ENCODE assay signal across 8 mouse cellular contexts in the genomic region with DNA sequence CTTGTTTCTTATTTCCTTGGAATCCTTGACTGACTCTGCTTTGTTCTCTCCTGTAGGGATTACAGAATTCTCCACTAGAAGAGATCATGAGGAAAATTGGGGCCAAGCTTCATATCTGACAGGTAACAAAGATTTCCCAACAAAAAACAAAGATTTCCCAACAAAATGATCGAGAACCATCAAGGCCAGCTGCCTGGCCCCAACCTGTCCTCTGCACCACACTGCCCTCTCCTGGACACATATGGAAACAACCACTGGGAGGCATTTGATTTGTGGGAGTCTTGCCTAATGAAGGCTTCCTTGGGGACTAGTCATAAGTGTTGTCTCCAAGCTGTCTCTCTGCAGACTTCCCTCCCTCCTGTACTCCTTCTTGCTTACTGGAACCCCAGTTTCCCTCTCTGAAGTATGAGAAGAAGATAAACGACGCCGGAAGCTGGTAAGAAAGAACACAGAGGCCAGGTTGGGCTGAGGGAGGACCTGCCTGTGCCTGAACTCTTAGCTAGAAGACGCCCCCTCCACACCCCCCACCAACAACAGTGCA. TPM values are rescaled to one million over a fixed set of nuclear protein-coding genes. Genes with fewer than 3 reads are reported as not detected.
DNase-seq lines count a peak whose midpoint lies in the region; ATAC-seq and TF ChIP-seq lines count a peak whose summit lies in the region.

No protein-coding gene starts in this region.

- no peaks in the 10 kb centered on the region for H3K27me3 ChIP-seq in forebrain, embryonic 14.5 days (replicated peaks; ENCODE audit: control insufficient read depth, insufficient read depth, low read length)
- H3K27me3 ChIP-seq in forebrain, embryonic 15.5 days = no peaks in the 10 kb centered on the region
- H3K27me3 ChIP-seq in stomach, postnatal 0 days (ENCODE audit: control insufficient read depth, insufficient read depth, low read length) = no peaks in the 10 kb centered on the region

- ATAC-seq in forebrain, embryonic 14.5 days = no peak
- no peak for ATAC-seq in forebrain, embryonic 15.5 days (replicated peaks)
- ATAC-seq in common myeloid progenitor, adult 5-6 weeks (replicated peaks; ENCODE audit: low read depth, poor library complexity, severe bottlenecking) = peak; percentile 57
- ATAC-seq in stomach, postnatal 0 days (ENCODE audit: low FRiP score, low TSS enrichment) = no peak; the same call in 1 of the 2 replicates

- peak; percentile 49 for DNase-seq in forebrain, embryonic 14.5 days (ENCODE audit: low spot score)
- DNase-seq in 3134 (ENCODE audit: extremely low read depth, insufficient read length, low spot score) (peak; percentile 15), WW6 (ENCODE audit: low read depth, low spot score) (peak; percentile 42)
- DNase-seq in kidney, adult 8-10 months = peak; percentile 42 to 73
- DNase-seq in lung, postnatal 36 days = peak; percentile 88
- DNase-seq in stomach, postnatal 0 days (ENCODE audit: low spot score) = peak; percentile 71

- H3K9me3 ChIP-seq in forebrain, embryonic 14.5 days (replicated peaks; ENCODE audit: control insufficient read depth, low read length) = no peaks in the 10 kb centered on the region
- no peaks in the 10 kb centered on the region for H3K9me3 ChIP-seq in forebrain, embryonic 15.5 days
- H3K9me3 ChIP-seq in stomach, postnatal 0 days (ENCODE audit: control insufficient read depth, low read length) = no peaks in the 10 kb centered on the region

- no peak overlapping the region for H3K4me3 ChIP-seq in forebrain, embryonic 14.5 days (ENCODE audit: low read depth, low read length)
- H3K4me3 ChIP-seq in forebrain, embryonic 15.5 days = no peak overlapping the region
- H3K4me3 ChIP-seq in stomach, postnatal 0 days (ENCODE audit: low read depth, low read length) = no peak overlapping the region

- TF ChIP-seq CTCF in stomach, postnatal 0 days (IDR thresholded peaks at IDR 0.05; ENCODE audit: low read depth) = peak; percentile 89

- H3K27ac ChIP-seq in forebrain, embryonic 14.5 days (ENCODE audit: low read depth, low read length) = no peak overlapping the region
- H3K27ac ChIP-seq in forebrain, embryonic 15.5 days (replicated peaks) = no peak overlapping the region
- H3K27ac ChIP-seq in stomach, postnatal 0 days (replicated peaks) = no peak overlapping the region

- no peak for TF ChIP-seq EP300 in stomach, postnatal 0 days (optimal IDR thresholded peaks at IDR 0.05)

- H3K36me3 ChIP-seq in forebrain, embryonic 14.5 days (ENCODE audit: control insufficient read depth, insufficient read depth, low read length) = no peaks in the 10 kb centered on the region
- H3K36me3 ChIP-seq in forebrain, embryonic 15.5 days = no peaks in the 10 kb centered on the region
- no peaks in the 10 kb centered on the region for H3K36me3 ChIP-seq in stomach, postnatal 0 days (ENCODE audit: control insufficient read depth, insufficient read depth, low read length)

- no peak overlapping the region for H3K9ac ChIP-seq in forebrain, embryonic 14.5 days (ENCODE audit: low read length)
- H3K9ac ChIP-seq in forebrain, embryonic 15.5 days (replicated peaks) = no peak overlapping the region
- no peak overlapping the region for H3K9ac ChIP-seq in stomach, postnatal 0 days (ENCODE audit: low read length)

- WGBS in forebrain, embryonic 14.5 days = 49% methylated on average over 5 of the region's 5 CpGs
- WGBS in forebrain, embryonic 15.5 days = 49% methylated on average over 5 of the region's 5 CpGs
- WGBS in stomach, postnatal 0 days = 43% methylated on average over 5 of the region's 5 CpGs

- H3K4me1 ChIP-seq in forebrain, embryonic 14.5 days (ENCODE audit: control insufficient read depth, insufficient read depth, low read length) = no peaks in the 10 kb centered on the region
- H3K4me1 ChIP-seq in forebrain, embryonic 15.5 days = no peaks in the 10 kb centered on the region
- H3K4me1 ChIP-seq in stomach, postnatal 0 days (replicated peaks; ENCODE audit: control insufficient read depth, insufficient read depth) = no peaks in the 10 kb centered on the region

- H3K4me2 ChIP-seq in forebrain, embryonic 14.5 days (ENCODE audit: low read length) = no peak overlapping the region
- H3K4me2 ChIP-seq in forebrain, embryonic 15.5 days (replicated peaks) = no peak overlapping the region
- no peak overlapping the region for H3K4me2 ChIP-seq in stomach, postnatal 0 days (replicated peaks; ENCODE audit: low read depth)

RNA-seq across cellular contexts. Expression of a gene that starts 19.8 kb away (rescaled TPM):
- 40.1 TPM in 2 replicates for polyA plus RNA-seq in forebrain, embryonic 14.5 days (2014; fragmentation: Nextera tagmentation; extraction: Ambion mirVana)
- polyA plus RNA-seq in forebrain, embryonic 15.5 days (2015; fragmentation: Nextera tagmentation; extraction: Ambion mirVana) = 41.9 and 44.1 TPM in 2 replicates
- 32.7 and 35.9 TPM in 2 replicates for total RNA-seq in common myeloid progenitor, adult 5-6 weeks (2017)
- 55.7 and 59.2 TPM in 2 replicates for polyA plus RNA-seq in stomach, postnatal 0 days (2015; fragmentation: Nextera tagmentation; extraction: Ambion mirVana)

Comparison
In these comparisons a context has a peak if more than half of its experiments do, and no peak if none do; other contexts are left out.
1. DNase-seq: peak in every context shown above with its lines; median percentile 88 in lung, postnatal 36 days; 71 in stomach, postnatal 0 days; 58 in kidney, adult 8-10 months; 49 in forebrain, embryonic 14.5 days; 42 in WW6; 15 in 3134.